In the genomic region with DNA sequence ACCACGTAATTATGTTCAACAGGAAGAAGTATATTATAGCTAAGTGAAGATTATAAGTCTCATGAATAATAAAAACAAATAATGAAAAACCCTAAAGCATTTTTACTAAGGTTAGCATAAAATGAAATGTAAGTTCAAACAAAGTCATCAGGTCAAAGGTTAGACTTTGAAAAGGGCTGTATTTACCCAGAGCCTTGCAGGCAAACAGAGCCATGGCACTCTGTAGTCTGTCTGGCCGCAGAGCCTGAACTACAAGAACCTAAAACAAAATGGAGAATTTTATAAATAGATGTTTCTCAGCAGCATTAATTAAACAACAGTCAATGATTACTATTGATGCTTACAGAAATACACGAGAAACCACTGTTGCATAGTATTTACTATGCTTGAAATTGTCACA, we compare ENCODE assay signal across 25 mouse cellular contexts.
A peak's percentile ranks its signal among the peaks of the same experiment; 100 is the strongest.
DNase-seq lines count a peak whose midpoint lies in the region; ATAC-seq and TF ChIP-seq lines count a peak whose summit lies in the region.
"Had no signal": no experiment of that assay in that cellular context is flagged by ENCODE, and none has a peak within 500 bp of the region (broad histone marks: within the 10 kb centered on the region; RNA-seq: fewer than 3 reads in every experiment).

No protein-coding gene starts in this region.

- H3K4me2 ChIP-seq in liver, postnatal 0 days (ENCODE audit: low read depth, low read length) = no peak overlapping the region
- H3K4me2 ChIP-seq in liver, embryonic 11.5 days = no peak overlapping the region
- H3K4me2 ChIP-seq: embryonic facial prominence, embryonic 12.5 days; forebrain, embryonic 13.5 days; forebrain, embryonic 15.5 days had no signal

- H3K27ac ChIP-seq in liver, adult 2 months (replicated peaks; ENCODE audit: insufficient read depth, low read depth, low read length) = no peak overlapping the region
- no peak overlapping the region for H3K27ac ChIP-seq in liver, postnatal 0 days (ENCODE audit: low read depth)
- H3K27ac ChIP-seq in liver, embryonic 11.5 days (ENCODE audit: low read depth, low read length) = no peak overlapping the region
- H3K27ac ChIP-seq: embryonic facial prominence, embryonic 10.5 days; embryonic facial prominence, embryonic 12.5 days; forebrain, embryonic 13.5 days; forebrain, embryonic 15.5 days had no signal

- no peak for TF ChIP-seq EP300 in liver, postnatal 0 days (IDR thresholded peaks at IDR 0.05; ENCODE audit: low read depth)

- no peaks in the 10 kb centered on the region for H3K79me2 ChIP-seq in liver, adult 2 months (ENCODE audit: control insufficient read depth, insufficient read depth, low read length)

- H3K36me3 ChIP-seq in liver, adult 2 months (ENCODE audit: control insufficient read depth, insufficient read depth, low read length) = peaks cover 2% of the 10 kb centered on the region; the same call in 1 of the 2 replicates
- no peaks in the 10 kb centered on the region; the same call in 1 of the 2 replicates for H3K36me3 ChIP-seq in liver, postnatal 0 days (replicated peaks; ENCODE audit: insufficient read depth, low read length)
- no peaks in the 10 kb centered on the region for H3K36me3 ChIP-seq in liver, embryonic 11.5 days (ENCODE audit: control insufficient read depth, insufficient read depth, low read length)
- H3K36me3 ChIP-seq: embryonic facial prominence, embryonic 12.5 days had no signal

- DNase-seq in embryo, embryonic 10.5 days (ENCODE audit: low spot score) = peak; percentile 4
- DNase-seq in embryo, embryonic 11 days = no peak
- peak; percentile 77 for DNase-seq in liver, adult 2 months (ENCODE audit: extremely low read depth, low read depth, low spot score)
- DNase-seq in liver = no peak
- DNase-seq in liver, postnatal 0 days = no peak
- no peak for DNase-seq in liver, embryonic 11.5 days (ENCODE audit: low spot score)
- DNase-seq: adrenal gland, adult 8-10 months; adrenal gland, postnatal 14 days; adrenal gland, postnatal 36 days; B cell, adult 2 months; cerebellum, adult 11-12 months; cerebellum, adult 2 months; cerebellum, adult 9-10 months; cerebellum, postnatal 10 days; cerebellum, postnatal 25 days; forebrain, postnatal 0 days had no signal

- no peaks in the 10 kb centered on the region for H3K27me3 ChIP-seq in liver, adult 2 months (ENCODE audit: control insufficient read depth, insufficient read depth, low read length)
- no peaks in the 10 kb centered on the region for H3K27me3 ChIP-seq in liver, postnatal 0 days (ENCODE audit: insufficient read depth, low read length)
- H3K27me3 ChIP-seq in liver, embryonic 11.5 days (replicated peaks; ENCODE audit: control insufficient read depth, insufficient read depth, low read length) = no peaks in the 10 kb centered on the region
- H3K27me3 ChIP-seq: CH12.LX; embryonic facial prominence, embryonic 12.5 days; forebrain, embryonic 13.5 days; forebrain, embryonic 15.5 days; Patski had no signal

- peaks cover 3% of the 10 kb centered on the region; the same call in 1 of the 2 replicates for H3K4me1 ChIP-seq in liver, adult 2 months (ENCODE audit: control insufficient read depth, insufficient read depth, low read length)
- no peaks in the 10 kb centered on the region for H3K4me1 ChIP-seq in liver, postnatal 0 days (ENCODE audit: insufficient read depth)
- no peaks in the 10 kb centered on the region for H3K4me1 ChIP-seq in liver, embryonic 11.5 days (replicated peaks; ENCODE audit: control insufficient read depth, insufficient read depth, low read length)
- H3K4me1 ChIP-seq: embryonic facial prominence, embryonic 10.5 days; embryonic facial prominence, embryonic 12.5 days; forebrain, embryonic 13.5 days; forebrain, embryonic 15.5 days had no signal

- no peak for TF ChIP-seq CTCF in liver, adult 2 months (IDR thresholded peaks at IDR 0.05; ENCODE audit: low read depth, low read length)
- TF ChIP-seq CTCF in liver, postnatal 0 days (IDR thresholded peaks at IDR 0.05; ENCODE audit: low read depth) = no peak

- 0 out of 2 replicates have a peak, but pooled peaks have one; percentile 48 for ATAC-seq in liver, postnatal 0 days
- no peak; the same call in 1 of the 2 replicates for ATAC-seq in liver, embryonic 11.5 days (replicated peaks; ENCODE audit: low FRiP score)
- ATAC-seq: activated CD4-positive, CD25-positive, alpha-beta regulatory T cell, adult 4 months; CD4-positive, CD25-positive, alpha-beta regulatory T cell, adult 4 months; forebrain, embryonic 13.5 days; forebrain, embryonic 15.5 days; Patski had no signal

- H3K9me3 ChIP-seq in liver, postnatal 0 days (ENCODE audit: low read length) = no peaks in the 10 kb centered on the region
- H3K9me3 ChIP-seq in liver, embryonic 11.5 days (ENCODE audit: control insufficient read depth, low read length) = no peaks in the 10 kb centered on the region
- H3K9me3 ChIP-seq: embryonic facial prominence, embryonic 10.5 days; embryonic facial prominence, embryonic 12.5 days; forebrain, embryonic 13.5 days; forebrain, embryonic 15.5 days; G1E had no signal

- H3K9ac ChIP-seq in liver, adult 2 months (ENCODE audit: low read depth, low read length) = no peak overlapping the region
- no peak overlapping the region for H3K9ac ChIP-seq in liver, postnatal 0 days (replicated peaks)
- H3K9ac ChIP-seq in liver, embryonic 11.5 days (ENCODE audit: low read depth, low read length) = no peak overlapping the region
- H3K9ac ChIP-seq: embryonic facial prominence, embryonic 12.5 days; forebrain, embryonic 13.5 days; forebrain, embryonic 15.5 days; forebrain, postnatal 0 days had no signal

- no peak for TF ChIP-seq POLR2A in liver, adult 2 months (IDR thresholded peaks at IDR 0.05; ENCODE audit: extremely low read depth, insufficient read depth, low read length)

- H3K4me3 ChIP-seq in liver, adult 2 months (ENCODE audit: insufficient read depth, low read depth, low read length) = no peak overlapping the region
- no peak overlapping the region for H3K4me3 ChIP-seq in liver, postnatal 0 days (ENCODE audit: low read depth, low read length)
- no peak overlapping the region for H3K4me3 ChIP-seq in liver, embryonic 11.5 days (ENCODE audit: low read depth, low read length)
- H3K4me3 ChIP-seq: embryonic facial prominence, embryonic 10.5 days; embryonic facial prominence, embryonic 12.5 days; forebrain, embryonic 13.5 days; forebrain, embryonic 15.5 days had no signal

- WGBS in liver, adult 2 months = 47% methylated on average over 3 of the region's 3 CpGs
- 59% methylated on average over 3 of the region's 3 CpGs for WGBS in liver, postnatal 0 days (ENCODE audit: insufficient replicate concordance)
- WGBS in liver, embryonic 11.5 days = 73% methylated on average over 3 of the region's 3 CpGs

Comparison
In these comparisons a context has a peak if more than half of its experiments do, and no peak if none do; other contexts are left out.
1. DNase-seq: peak in embryo, embryonic 10.5 days (single experiment) and liver, adult 2 months (single experiment); none in embryo, embryonic 11 days (single experiment), liver (single experiment), liver, postnatal 0 days (single experiment) and liver, embryonic 11.5 days (single experiment).